Mouse (Mus musculus) myocyte (in vitro differentiated cells): Measurements from ENCODE around the gene Cd33. TPM values are rescaled to one million over a fixed set of nuclear protein-coding genes. Genes with fewer than 3 reads are reported as not detected.

Source experiments
- H3K27me3 ChIP-seq: one replicate; pipeline ENCODE4 v1.6.1; 2011; ENCODE audit not compliant: control insufficient read depth, insufficient read depth, insufficient read length
- H3K36me3 ChIP-seq: one replicate; pipeline ENCODE4 v1.6.1; 2011; ENCODE audit not compliant: control insufficient read depth, insufficient read depth
- H3K4me2 ChIP-seq: one replicate; pipeline ENCODE4 v1.6.1; 2011; ENCODE audit warnings: low read depth, control low read depth
- H3K4me3 ChIP-seq: one replicate; pipeline ENCODE4 v1.5.1; 2011; ENCODE audit warnings: mild to moderate bottlenecking, control low read depth, moderate library complexity
- H3K79me2 ChIP-seq: one replicate; pipeline ENCODE4 v1.6.1; 2011; ENCODE audit not compliant: control insufficient read depth, insufficient read depth
- H3ac ChIP-seq: one replicate; pipeline ENCODE4 v1.6.1; 2011; ENCODE audit not compliant: control insufficient read depth, insufficient read length
- CEBPB ChIP-seq: IDR thresholded peaks from 2 replicates; pipeline ENCODE4 v1.6.1; 2011; ENCODE audit warnings: mild to moderate bottlenecking, moderate library complexity; ENCODE audit not compliant: poor library complexity, insufficient read depth, severe bottlenecking
- E2F4 ChIP-seq: IDR thresholded peaks from one replicate; pipeline ENCODE4 v1.6.1; 2011; ENCODE audit warnings: mild to moderate bottlenecking, control low read depth, moderate library complexity; ENCODE audit not compliant: insufficient read depth
- MAX ChIP-seq: IDR thresholded peaks from one replicate; pipeline ENCODE4 v1.6.1; 2011; ENCODE audit warnings: low read depth, mild to moderate bottlenecking, control low read depth
- MYOD1 ChIP-seq, 3 experiments: IDR thresholded peaks; one replicate each; pipeline ENCODE4 v1.6.1; 2011; ENCODE audit warnings: control low read depth in 2 of 3, low read depth in 2 of 3, mild to moderate bottlenecking in 2 of 3, moderate library complexity in 1 of 3; ENCODE audit not compliant: insufficient read length in 2 of 3, control insufficient read depth in 1 of 3
- MYOG ChIP-seq, 3 experiments: IDR thresholded peaks; one replicate each; pipeline ENCODE4 v1.6.1; 2011; ENCODE audit warnings: control low read depth in 2 of 3, low read depth in 2 of 3, mild to moderate bottlenecking in 2 of 3; ENCODE audit not compliant: insufficient read length in 2 of 3, control insufficient read depth in 1 of 3, insufficient read depth in 1 of 3
- POLR2A ChIP-seq: IDR thresholded peaks from one replicate; pipeline ENCODE4 v1.6.1; 2011; ENCODE audit warnings: low read depth, mild to moderate bottlenecking, control low read depth, moderate library complexity; ENCODE audit not compliant: insufficient read length
- POLR2AphosphoS2 ChIP-seq: IDR thresholded peaks from one replicate; pipeline ENCODE4 v1.6.1; 2011; ENCODE audit warnings: low read depth, control low read depth; ENCODE audit not compliant: insufficient read length
- REST ChIP-seq: IDR thresholded peaks from one replicate; pipeline ENCODE4 v1.6.1; 2011; ENCODE audit warnings: mild to moderate bottlenecking, control low read depth, moderate library complexity; ENCODE audit not compliant: insufficient read depth, insufficient read length
- SRF ChIP-seq: IDR thresholded peaks from one replicate; pipeline ENCODE4 v1.6.1; 2011; ENCODE audit warnings: low read depth; ENCODE audit not compliant: control insufficient read depth, insufficient read length
- TCF12 ChIP-seq: IDR thresholded peaks from one replicate; pipeline ENCODE4 v1.6.1; 2011; ENCODE audit warnings: mild to moderate bottlenecking, control low read depth; ENCODE audit not compliant: poor library complexity, insufficient read depth, severe bottlenecking
- TCF3 ChIP-seq: IDR thresholded peaks from one replicate; pipeline ENCODE4 v1.6.1; 2011; ENCODE audit warnings: low read depth, control low read depth; ENCODE audit not compliant: insufficient read length
- USF1 ChIP-seq: IDR thresholded peaks from one replicate; pipeline ENCODE4 v1.6.1; 2011; ENCODE audit warnings: low read depth, mild to moderate bottlenecking, control low read depth, moderate library complexity
- polyA plus RNA-seq: library from polyadenylated mRNA; unstranded; fragments of >200 nt; fragmentation: generic; extraction: Trizol; gene quantifications from one replicate; pipeline ENCODE4 v1.2.1, GENCODE M21; 2012; ENCODE audit warnings: missing spikeins

Cd33 gene
- polyA plus RNA-seq, 1 experiment, result 0.02 TPM

DNA sequence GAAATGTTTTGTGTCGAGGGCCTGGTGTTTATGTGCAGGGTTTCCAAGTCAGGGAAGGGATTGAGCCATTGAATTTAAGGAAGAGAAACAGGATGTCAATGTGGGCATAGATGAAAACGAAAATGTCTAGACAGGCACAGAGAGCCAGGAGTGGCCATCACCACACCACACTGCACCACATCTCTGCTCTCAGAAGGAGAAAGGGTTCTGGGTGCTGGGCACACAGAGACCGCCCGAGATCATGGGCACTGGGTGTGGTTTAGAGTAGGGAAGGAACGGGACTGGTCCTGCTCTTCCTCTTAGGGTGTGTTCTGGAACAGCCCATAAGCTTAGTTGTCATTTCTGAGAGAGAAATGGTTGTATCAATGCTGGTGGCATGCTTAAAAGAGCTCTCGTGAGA is 19.1 kb upstream of the Cd33 start:
- H3K27me3 ChIP-seq, result no peaks in the 10 kb centered on the region
- H3K36me3 ChIP-seq, result peaks cover 4% of the 10 kb centered on the region
- peak overlapping the region; percentile 56 for H3K4me3 ChIP-seq

DNA sequence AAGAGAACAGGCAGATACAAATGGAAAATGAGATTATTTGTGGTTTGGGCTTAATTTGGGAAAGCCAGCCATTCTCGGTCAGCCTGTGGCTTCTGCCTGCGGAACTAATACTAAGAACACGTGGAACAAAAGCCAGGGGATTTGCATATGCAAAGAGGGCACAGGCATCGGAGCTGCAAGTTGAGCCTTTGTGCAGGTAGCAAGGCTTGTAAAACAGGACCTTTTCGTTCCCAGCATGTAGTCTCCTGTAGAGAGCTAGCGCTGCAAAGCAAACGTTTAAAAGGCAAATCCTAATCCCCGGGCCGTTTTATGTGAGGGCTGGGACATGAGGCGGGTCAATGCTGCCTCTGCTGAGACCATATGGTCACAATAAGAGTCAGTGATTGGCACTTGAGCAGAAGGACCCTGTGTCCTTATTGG is 18.4 kb upstream of the Cd33 start:
- TF ChIP-seq POLR2A (no peak), MYOG (IDR thresholded peaks at IDR 0.05; ENCODE audit: control insufficient read depth in 1 of 3, insufficient read depth in 1 of 3, insufficient read length in 2 of 3, low read depth in 2 of 3) (no peak), MYOD1 (IDR thresholded peaks at IDR 0.05; ENCODE audit: control insufficient read depth in 1 of 3, insufficient read length in 2 of 3, low read depth in 2 of 3) (no peak), USF1 (no peak), TCF12 (no peak)
- H3K36me3 ChIP-seq, result peaks cover under 1% of the 10 kb centered on the region
- H3K27me3 ChIP-seq, result no peaks in the 10 kb centered on the region
- no peaks in the 10 kb centered on the region for H3K79me2 ChIP-seq
- H3ac ChIP-seq, result peak overlapping the region; percentile 19
- peak overlapping the region; percentile 56 for H3K4me3 ChIP-seq
- H3K4me2 ChIP-seq, result peak overlapping the region; percentile 97

More for the DNA sequence above, 19.1 kb upstream of the Cd33 start:
- Histone ChIP-seq H3K4me2 (peak overlapping the region; percentile 97), H3ac (peak overlapping the region; percentile 19), H3K79me2 (no peaks in the 10 kb centered on the region)
- TF ChIP-seq MAX (no peak), POLR2AphosphoS2 (no peak), TCF3 (no peak), TCF12 (no peak), CEBPB (no peak), SRF (no peak), REST (no peak), E2F4 (no peak), MYOG (IDR thresholded peaks at IDR 0.05; ENCODE audit: control insufficient read depth in 1 of 3, insufficient read depth in 1 of 3, insufficient read length in 2 of 3, low read depth in 2 of 3) (no peak), USF1 (no peak), MYOD1 (IDR thresholded peaks at IDR 0.05; ENCODE audit: control insufficient read depth in 1 of 3, insufficient read length in 2 of 3, low read depth in 2 of 3) (no peak), POLR2A (no peak)

DNA sequence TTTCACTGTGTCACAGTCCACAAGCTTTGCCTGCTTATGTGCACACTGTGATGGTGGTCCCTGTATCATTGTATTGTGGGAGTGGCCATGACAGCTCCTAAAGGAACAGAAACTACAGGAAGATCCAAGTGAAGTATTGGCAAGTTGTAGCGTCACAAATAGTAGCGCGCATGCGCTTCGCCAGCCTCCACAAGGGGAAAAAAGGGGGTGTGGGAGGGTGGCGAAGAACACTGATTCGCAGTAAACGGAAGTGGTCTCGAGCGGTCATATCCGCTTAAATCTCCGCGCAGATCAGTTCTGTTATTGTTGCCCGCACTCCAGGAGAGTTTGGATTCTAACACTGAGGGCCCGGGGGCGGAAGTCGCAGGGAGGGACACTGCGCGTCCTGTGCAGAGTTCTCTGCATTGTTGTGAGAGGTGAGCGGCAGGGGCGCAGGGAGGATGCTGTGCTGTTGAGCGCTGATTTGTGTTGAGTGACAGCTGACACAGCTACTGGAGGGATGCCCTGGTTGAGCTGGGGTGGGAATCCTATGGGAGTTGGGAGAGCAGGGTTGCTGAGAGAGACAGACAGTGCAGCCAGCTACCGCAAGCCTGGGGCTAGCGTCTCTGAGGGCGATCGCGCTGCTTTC is 17.9 kb upstream of the Cd33 start, which contains the start of gene Zfp658:
Gene Zfp658 (plus strand): TSS at position 251 of the 628 bp plus-strand sequence.
- Histone ChIP-seq H3K79me2 (no peaks in the 10 kb centered on the region), H3ac (peak within 1 kb of the TSS; percentile 19), H3K36me3 (no peaks in the 10 kb centered on the region), H3K4me2 (peak within 1 kb of the TSS; percentile 97), H3K4me3 (peak within 1 kb of the TSS; percentile 56), H3K27me3 (no peaks in the 10 kb centered on the region)
- TF ChIP-seq MYOG (IDR thresholded peaks at IDR 0.05; ENCODE audit: control insufficient read depth in 1 of 3, insufficient read depth in 1 of 3, insufficient read length in 2 of 3, low read depth in 2 of 3), result peak in 1 of 3 experiments; percentile 27
- TF ChIP-seq MAX, result no peak

DNA sequence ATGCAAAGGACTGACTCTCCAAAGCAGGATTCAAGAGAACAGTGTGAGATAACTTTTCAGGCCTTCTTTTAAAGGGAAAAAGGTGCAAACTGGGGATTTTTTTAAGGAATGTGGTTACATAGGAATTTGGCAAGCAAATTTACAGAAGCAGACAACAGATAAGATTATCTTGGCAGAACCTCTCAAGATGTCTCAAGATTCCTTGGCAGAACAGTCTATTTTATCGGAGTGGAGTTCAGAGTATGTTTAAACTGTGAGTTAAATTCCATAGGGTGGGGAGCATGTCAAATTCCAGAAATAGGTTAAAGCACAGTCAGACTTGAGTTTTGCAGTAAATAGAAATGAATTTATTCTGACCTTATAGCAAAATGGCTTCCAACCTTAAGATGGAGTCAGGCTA is 12.7 kb upstream of the Cd33 start:
- H3K36me3 ChIP-seq, result no peaks in the 10 kb centered on the region
- no peaks in the 10 kb centered on the region for H3K27me3 ChIP-seq
- TF ChIP-seq MYOD1 (IDR thresholded peaks at IDR 0.05; ENCODE audit: control insufficient read depth in 1 of 3, insufficient read length in 2 of 3, low read depth in 2 of 3) (no peak), MYOG (IDR thresholded peaks at IDR 0.05; ENCODE audit: control insufficient read depth in 1 of 3, insufficient read depth in 1 of 3, insufficient read length in 2 of 3, low read depth in 2 of 3) (no peak), SRF (no peak), TCF3 (no peak), E2F4 (no peak), POLR2AphosphoS2 (no peak), CEBPB (no peak), REST (no peak), MAX (no peak), TCF12 (no peak)
- H3K79me2 ChIP-seq, result no peaks in the 10 kb centered on the region
- H3ac ChIP-seq, result no peak overlapping the region
- no peak overlapping the region for H3K4me2 ChIP-seq
- no peak overlapping the region for H3K4me3 ChIP-seq

DNA sequence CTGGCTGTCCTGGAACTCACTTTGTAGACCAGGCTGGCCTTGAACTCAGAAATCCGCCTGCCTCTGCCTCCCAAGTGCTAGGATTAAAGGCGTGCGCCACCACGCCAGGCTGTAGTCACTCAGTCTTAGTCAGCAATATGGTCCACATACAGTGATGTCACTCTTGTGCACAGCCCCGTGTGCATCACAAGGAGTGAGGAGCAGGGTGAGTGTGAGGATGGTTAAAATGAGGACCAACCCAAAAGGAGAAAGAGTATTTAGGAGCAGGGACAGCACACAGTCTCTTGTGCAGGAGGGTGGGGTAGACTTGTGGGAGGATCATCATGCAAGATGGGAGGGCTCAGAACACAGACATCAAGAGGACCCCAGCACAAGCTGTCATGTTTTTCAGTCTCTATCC is 11.1 kb upstream of the Cd33 start:
- H3K36me3 ChIP-seq, result no peaks in the 10 kb centered on the region
- no peaks in the 10 kb centered on the region for H3K27me3 ChIP-seq
- TF ChIP-seq TCF12, result no peak
- no peak for TF ChIP-seq CEBPB
- TF ChIP-seq REST, result no peak
- TF ChIP-seq TCF3, result no peak
- H3K4me3 ChIP-seq, result no peak overlapping the region
- H3K79me2 ChIP-seq, result no peaks in the 10 kb centered on the region
- H3K4me2 ChIP-seq, result no peak overlapping the region
- no peak overlapping the region for H3ac ChIP-seq
